Mouse (Mus musculus) intestine, embryonic 14.5 days (tissue): ENCODE data around the gene Capn1. TPM values are rescaled to one million over a fixed set of nuclear protein-coding genes. Genes with fewer than 3 reads are reported as not detected.
"Not testable (repeated sequence)": the region's sequence is repeated elsewhere in the genome, so short reads cannot be mapped to it uniquely, and the experiment has no call there.

ENCODE experiments used
- ATAC-seq: fragments of 200-750 bp; cut with Nextera tagmentation; replicated peaks from 2 replicates; pipeline ENCODE4 v1.8.0; 2017; ENCODE audit warnings: low read depth, moderate number of reproducible peaks, moderate TSS enrichment, moderate library complexity; ENCODE audit not compliant: low FRiP score, low TSS enrichment
- DNase-seq: peaks from one replicate; pipeline ENCODE4 v3.0.0-alpha.2; 2018; ENCODE audit warnings: low spot score
- H3K27ac ChIP-seq: fragments of 300-500 bp; sonication (generic); 2 replicates; pipeline ENCODE4 v1.5.1; 2014; ENCODE audit warnings: low read depth, mild to moderate bottlenecking, control low read depth
- H3K27me3 ChIP-seq: fragments of 300-500 bp; sonication (generic); replicated peaks from 2 replicates; pipeline ENCODE4 v1.6.1; 2014; ENCODE audit warnings: low read length, control low read depth; ENCODE audit not compliant: control insufficient read depth, insufficient read depth
- H3K36me3 ChIP-seq: fragments of 300-500 bp; sonication (generic); 2 replicates; pipeline ENCODE4 v1.6.1; 2014; ENCODE audit warnings: low read length, control low read depth; ENCODE audit not compliant: control insufficient read depth, insufficient read depth
- H3K4me1 ChIP-seq: fragments of 300-500 bp; sonication (generic); replicated peaks from 2 replicates; pipeline ENCODE4 v1.6.1; 2014; ENCODE audit warnings: low read length, control low read depth, mixed read lengths; ENCODE audit not compliant: control insufficient read depth, insufficient read depth
- H3K4me2 ChIP-seq: fragments of 300-500 bp; sonication (generic); 2 replicates; pipeline ENCODE4 v1.6.1; 2014; ENCODE audit warnings: low read length
- H3K4me3 ChIP-seq: fragments of 300-500 bp; sonication (generic); 2 replicates; pipeline ENCODE4 v1.5.1; 2014; ENCODE audit warnings: low read depth, low read length, control low read depth, mixed read lengths
- H3K9ac ChIP-seq: fragments of 300-500 bp; sonication (generic); 2 replicates; pipeline ENCODE4 v1.6.1; 2014; ENCODE audit warnings: mild to moderate bottlenecking, low read length
- H3K9me3 ChIP-seq: fragments of 300-500 bp; sonication (generic); 2 replicates; pipeline ENCODE4 v1.6.1; 2016; ENCODE audit warnings: low read length, control low read depth; ENCODE audit not compliant: control insufficient read depth
- WGBS: fragments of 180-500 bp; shearing (Covaris S2); extraction: QIAGEN DNeasy Blood & Tissue Kit; methylation state at CpG from one replicate; pipeline ENCODE4 v1.1.7; 2014; 5-methylcytosine and 5-hydroxymethylcytosine counted together
- polyA plus RNA-seq: library from polyadenylated mRNA; unstranded; fragments of >200 nt; fragmentation: Nextera tagmentation; extraction: Ambion mirVana; gene quantifications from 2 replicates; pipeline ENCODE4 v1.2.1, GENCODE M21; 2014

Gene Capn1
- polyA plus RNA-seq, 1 experiment from 2014 or later = 10.1 TPM

DNA sequence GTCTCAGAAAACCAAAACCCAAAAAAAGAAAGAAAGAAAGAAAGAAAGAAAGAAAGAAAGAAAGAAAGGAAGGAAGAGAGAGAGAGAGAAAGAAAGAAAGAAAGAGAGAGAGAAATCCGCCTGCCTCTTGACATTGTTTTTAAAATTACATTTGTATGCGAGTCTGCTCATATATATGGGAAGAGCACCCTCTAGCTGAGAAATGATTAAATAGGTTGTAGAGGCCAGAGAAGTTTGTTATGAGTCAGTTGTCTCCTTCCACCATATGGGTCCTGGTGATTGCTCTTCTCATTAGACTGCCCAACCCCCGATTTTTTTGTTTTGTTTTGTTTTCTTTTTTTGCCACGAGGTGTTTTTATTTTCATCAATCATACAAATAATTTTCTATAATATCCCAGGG, 28.4 kb upstream of the Capn1 start:
- peaks cover 15% of the 10 kb centered on the region for H3K4me1 ChIP-seq
- 53% methylated on average over 4 of the region's 4 CpGs for WGBS
- not testable (repeated sequence) for H3K4me3 ChIP-seq, H3K36me3 ChIP-seq, H3K9me3 ChIP-seq, H3K27me3 ChIP-seq, H3K4me2 ChIP-seq, DNase-seq, ATAC-seq, H3K27ac ChIP-seq, H3K9ac ChIP-seq

DNA sequence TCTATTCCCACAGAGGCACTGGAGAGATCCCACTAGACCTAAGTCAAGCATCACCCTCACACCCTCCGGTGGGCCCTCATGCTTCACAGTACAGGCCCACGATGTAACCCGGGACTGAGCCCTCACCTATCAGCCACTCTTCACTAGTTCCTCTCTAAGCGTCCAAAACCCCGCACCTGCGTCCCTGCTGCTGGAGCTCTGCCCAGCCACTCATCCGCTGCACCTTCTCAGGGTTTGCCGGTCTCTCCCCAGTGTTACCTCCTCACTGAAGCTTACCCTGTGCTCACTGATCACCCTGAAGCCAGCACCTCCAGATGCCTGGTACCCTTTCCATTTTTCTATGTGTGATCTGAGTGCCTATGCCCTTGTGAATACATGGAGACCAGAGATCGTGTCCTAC, 26.6 kb upstream of the Capn1 start:
- H3K9me3 ChIP-seq = no peaks in the 10 kb centered on the region
- 85% methylated on average over 9 of the region's 9 CpGs for WGBS
- H3K4me3 ChIP-seq = no peak overlapping the region
- H3K27me3 ChIP-seq = no peaks in the 10 kb centered on the region
- H3K4me2 ChIP-seq = no peak overlapping the region
- no peak for ATAC-seq
- H3K4me1 ChIP-seq = peaks cover 7% of the 10 kb centered on the region
- no peak overlapping the region for H3K27ac ChIP-seq
- H3K9ac ChIP-seq = no peak overlapping the region
- no peaks in the 10 kb centered on the region for H3K36me3 ChIP-seq
- no peak for DNase-seq

DNA sequence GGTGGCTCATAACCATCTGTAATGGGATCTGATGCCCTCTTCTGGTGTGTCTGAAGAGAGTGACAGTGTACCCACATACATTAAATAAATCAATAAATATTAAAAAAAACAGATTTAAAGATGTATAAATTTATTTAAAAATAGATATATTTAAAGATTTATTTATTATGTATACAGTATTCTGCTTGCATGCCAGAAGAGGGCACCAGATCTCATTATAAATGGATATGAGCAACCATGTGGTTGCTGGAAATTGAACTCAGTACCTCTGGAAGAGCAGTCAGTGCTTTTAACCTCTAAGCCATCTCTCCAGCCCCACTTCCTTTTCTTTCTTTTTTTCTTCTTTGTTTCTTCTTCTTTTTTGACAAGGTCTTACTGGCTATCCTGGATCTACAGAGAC, 24.3 kb upstream of the Capn1 start:
- no peak overlapping the region for H3K4me2 ChIP-seq

DNA sequence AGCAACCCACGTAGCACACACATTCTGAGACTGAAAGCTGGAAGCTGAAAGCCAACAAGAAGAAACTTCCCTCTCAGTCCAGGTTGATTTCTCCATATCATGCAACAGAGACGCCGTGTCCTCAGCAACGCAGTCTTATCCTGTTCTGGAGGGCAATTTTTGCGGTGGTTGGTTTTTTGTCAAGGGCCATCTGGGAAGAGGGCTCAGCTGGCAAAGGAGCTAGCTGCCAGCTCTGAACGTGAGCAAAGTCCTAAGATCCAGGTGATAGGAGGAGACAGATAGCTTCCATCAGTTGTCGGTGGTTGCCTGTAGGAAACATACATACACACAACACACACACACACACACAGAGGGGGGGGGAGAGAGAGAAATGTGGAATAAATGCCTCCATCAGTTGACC, 22.6 kb upstream of the Capn1 start:
- 81% methylated on average over 7 of the region's 7 CpGs for WGBS
- no peak overlapping the region for H3K27ac ChIP-seq
- H3K9ac ChIP-seq = no peak overlapping the region
- no peaks in the 10 kb centered on the region for H3K9me3 ChIP-seq
- no peak for ATAC-seq
- no peaks in the 10 kb centered on the region for H3K36me3 ChIP-seq
- DNase-seq = no peak
- no peaks in the 10 kb centered on the region for H3K4me1 ChIP-seq
- H3K4me2 ChIP-seq = no peak overlapping the region
- no peak overlapping the region for H3K4me3 ChIP-seq
- no peaks in the 10 kb centered on the region for H3K27me3 ChIP-seq

More for the DNA sequence above, 24.3 kb upstream of the Capn1 start:
- Histone ChIP-seq H3K27me3 (no peaks in the 10 kb centered on the region), H3K27ac (no peak overlapping the region), H3K9ac (no peak overlapping the region), H3K36me3 (no peaks in the 10 kb centered on the region), H3K9me3 (no peaks in the 10 kb centered on the region), H3K4me3 (no peak overlapping the region), H3K4me1 (peaks cover under 1% of the 10 kb centered on the region)
- ATAC-seq (no peak), DNase-seq (no peak)

- Histone ChIP-seq H3K4me1 (no peaks in the 10 kb centered on the region), H3K27ac (no peak overlapping the region), H3K4me2 (no peak overlapping the region), H3K9me3 (no peaks in the 10 kb centered on the region), H3K27me3 (no peaks in the 10 kb centered on the region), H3K9ac (no peak overlapping the region), H3K4me3 (no peak overlapping the region), H3K36me3 (no peaks in the 10 kb centered on the region)
- DNase-seq (no peak), ATAC-seq (no peak)
Observed at GRCm38 (mm10) chr19:6037695-6038094, 22.0 kb upstream of the Capn1 start.

DNA sequence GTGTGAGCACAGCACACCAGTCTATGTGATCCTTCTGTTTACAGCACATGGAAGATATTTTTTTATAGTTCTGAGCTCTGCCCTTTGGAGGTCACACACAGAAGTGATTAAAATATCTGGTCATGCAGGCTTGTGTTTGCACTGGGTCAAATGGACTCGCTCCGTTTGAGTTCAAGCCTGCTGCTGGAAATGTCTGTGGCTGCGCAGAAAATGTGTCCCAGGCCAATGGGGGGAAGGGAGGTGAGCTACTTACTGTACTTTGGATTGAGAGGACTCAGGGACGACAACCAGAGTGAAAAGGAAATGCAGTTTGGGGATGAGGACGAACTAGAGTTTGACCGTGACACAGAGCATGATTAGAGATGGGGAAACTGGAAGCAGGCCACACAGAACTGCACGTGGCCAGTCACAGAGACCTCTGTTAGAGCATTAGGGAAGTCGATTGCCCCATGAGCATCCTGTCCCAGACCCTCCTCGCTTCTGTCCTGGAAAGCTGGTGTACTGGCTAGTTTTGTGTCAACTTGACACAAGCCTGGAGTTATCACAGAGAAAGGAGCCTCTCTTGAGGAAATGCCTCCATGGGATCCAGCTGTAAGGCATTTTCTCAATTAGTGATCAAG, 20.4 kb upstream of the Capn1 start:
- H3K27me3 ChIP-seq = no peaks in the 10 kb centered on the region
- 76% methylated on average over 9 of the region's 9 CpGs for WGBS
- no peak overlapping the region for H3K27ac ChIP-seq
- no peak overlapping the region for H3K4me3 ChIP-seq
- no peak for DNase-seq
- H3K9ac ChIP-seq = no peak overlapping the region
- H3K36me3 ChIP-seq = no peaks in the 10 kb centered on the region
- ATAC-seq = no peak
- no peaks in the 10 kb centered on the region for H3K4me1 ChIP-seq
- no peaks in the 10 kb centered on the region for H3K9me3 ChIP-seq
- no peak overlapping the region for H3K4me2 ChIP-seq

GRCm38 (mm10) chr19:6030520-6031280, 15.0 kb upstream of the Capn1 start:
- DNase-seq = no peak
- 70% methylated on average over 14 of the region's 14 CpGs for WGBS
- H3K4me3 ChIP-seq = no peak overlapping the region
- H3K27ac ChIP-seq = no peak overlapping the region
- no peaks in the 10 kb centered on the region for H3K9me3 ChIP-seq
- H3K4me2 ChIP-seq = no peak overlapping the region
- ATAC-seq = no peak
- H3K36me3 ChIP-seq = no peaks in the 10 kb centered on the region
- no peaks in the 10 kb centered on the region for H3K4me1 ChIP-seq
- H3K27me3 ChIP-seq = no peaks in the 10 kb centered on the region
- H3K9ac ChIP-seq = no peak overlapping the region

DNA sequence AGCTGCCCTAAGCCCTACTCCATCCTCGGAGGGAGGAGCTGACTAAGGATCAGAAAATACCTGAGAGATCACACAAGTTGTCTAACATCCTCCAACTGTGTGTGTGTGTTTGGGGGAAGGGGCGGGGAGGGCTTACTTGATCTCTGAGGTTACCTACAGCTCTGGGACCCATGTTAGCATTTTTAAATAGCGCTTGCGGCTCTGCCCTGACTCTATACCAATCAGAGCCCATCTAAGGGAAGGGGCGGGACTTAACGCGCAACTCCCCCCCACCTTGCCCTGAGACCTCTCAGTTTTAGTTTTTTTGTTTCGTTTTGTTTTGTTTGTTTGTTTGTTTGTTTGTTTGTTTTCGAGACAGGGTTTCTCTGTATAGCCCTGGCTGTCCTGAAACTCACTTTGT, 13.7 kb upstream of the Capn1 start:
- ATAC-seq (no peak), DNase-seq (no peak)
- H3K4me2 ChIP-seq = no peak overlapping the region
- no peak overlapping the region for H3K27ac ChIP-seq
- H3K4me1 ChIP-seq = no peaks in the 10 kb centered on the region
- H3K4me3 ChIP-seq = no peak overlapping the region
- no peaks in the 10 kb centered on the region for H3K36me3 ChIP-seq
- WGBS = 74% methylated on average over 9 of the region's 9 CpGs
- no peak overlapping the region for H3K9ac ChIP-seq
- H3K27me3 ChIP-seq = no peaks in the 10 kb centered on the region
- H3K9me3 ChIP-seq = no peaks in the 10 kb centered on the region

GRCm38 (mm10) chr19:6028991-6029390, 13.3 kb upstream of the Capn1 start:
- no peak overlapping the region for H3K4me2 ChIP-seq
- WGBS = 71% methylated on average over 6 of the region's 6 CpGs
- H3K9ac ChIP-seq = no peak overlapping the region
- DNase-seq = no peak
- H3K4me3 ChIP-seq = no peak overlapping the region
- no peaks in the 10 kb centered on the region for H3K9me3 ChIP-seq
- no peak overlapping the region for H3K27ac ChIP-seq
- no peaks in the 10 kb centered on the region for H3K27me3 ChIP-seq
- no peaks in the 10 kb centered on the region for H3K4me1 ChIP-seq
- ATAC-seq = no peak
- H3K36me3 ChIP-seq = no peaks in the 10 kb centered on the region
